Mouse (Mus musculus) urinary bladder, adult 2 months (tissue): ENCODE measurements around the gene Kcnip2. TPM values are rescaled to one million over a fixed set of nuclear protein-coding genes. Genes with fewer than 3 reads are reported as not detected.

ENCODE experiments used
- polyA plus RNA-seq: library from polyadenylated mRNA; depleted of rRNA; stranded (reverse); fragments of >200 nt; gene quantifications from 2 replicates; pipeline ENCODE4 v1.2.3, GENCODE M21; 2012; rRNA removed

Kcnip2 gene
- polyA plus RNA-seq, 1 experiment: 0.40 TPM

Other genes starting within 250 kb of the Kcnip2 start
- 36.3 and 42.0 TPM in 2 replicates for gene Fbxw4, start 155.7 kb downstream of the Kcnip2 start, polyA plus RNA-seq
- gene Fgf8, start 73.1 kb downstream of the Kcnip2 start, polyA plus RNA-seq: not detected in 2 replicates
- gene Npm3, start 66.5 kb downstream of the Kcnip2 start, polyA plus RNA-seq: 65.7 and 70.7 TPM in 2 replicates
- 74.9 and 76.7 TPM in 2 replicates for gene Mgea5, start 32.2 kb downstream of the Kcnip2 start, polyA plus RNA-seq
- gene Armh3, start 182.4 kb upstream of the Kcnip2 start, polyA plus RNA-seq: 11.1 and 12.6 TPM in 2 replicates
- 6.6 and 6.7 TPM in 2 replicates for gene Hps6, start 187.4 kb upstream of the Kcnip2 start, polyA plus RNA-seq
- 15.4 and 17.9 TPM in 2 replicates for gene Pprc1, start 228.8 kb upstream of the Kcnip2 start, polyA plus RNA-seq
- gene Ldb1, start 229.2 kb upstream of the Kcnip2 start, polyA plus RNA-seq: 222 and 238 TPM in 2 replicates